Mouse (Mus musculus): ENCODE measurements at regions not wholly inside any gene's neighbourhood (a gene's known extent, or its start where the extent isn't known, plus 50 kb on each side); places are given as distances from the start of the nearest gene placed in this dataset.

GRCm38 (mm10) chr13:6255728-6256496, 292.0 kb upstream of the Pitrm1 start:
- no peak for DNase-seq (ENCODE audit: low spot score)

GRCm38 (mm10) chr13:6258456-6258855, 289.5 kb upstream of the Pitrm1 start:
- no peak for DNase-seq (ENCODE audit: low spot score)

- no peak for DNase-seq (ENCODE audit: low spot score)
Measured at GRCm38 (mm10) chr13:6260321-6260865, 287.6 kb upstream of the Pitrm1 start.

- DNase-seq (ENCODE audit: low spot score) = no peak
Measured at GRCm38 (mm10) chr13:6261458-6261857, 286.5 kb upstream of the Pitrm1 start.

- no peak for DNase-seq (ENCODE audit: low spot score)
Measured at GRCm38 (mm10) chr13:6270546-6270945, 277.4 kb upstream of the Pitrm1 start.

GRCm38 (mm10) chr13:6272932-6273331, 275.0 kb upstream of the Pitrm1 start:
- DNase-seq (ENCODE audit: low spot score) = no peak

- no peak for DNase-seq (ENCODE audit: low spot score)
Measured at GRCm38 (mm10) chr13:6280073-6280472, 267.9 kb upstream of the Pitrm1 start.

GRCm38 (mm10) chr13:6288109-6288508, 259.8 kb upstream of the Pitrm1 start:
- DNase-seq (ENCODE audit: low spot score) = no peak

- DNase-seq (ENCODE audit: low spot score) = no peak
Measured at GRCm38 (mm10) chr13:6292098-6292497, 255.9 kb upstream of the Pitrm1 start.

GRCm38 (mm10) chr13:6305718-6306117, 242.2 kb upstream of the Pitrm1 start:
- no peak for DNase-seq (ENCODE audit: low spot score)

GRCm38 (mm10) chr13:6306616-6306988, 241.3 kb upstream of the Pitrm1 start:
- no peak for DNase-seq (ENCODE audit: low spot score)

- DNase-seq (ENCODE audit: low spot score) = no peak
Measured at GRCm38 (mm10) chr13:6306989-6307917, 240.7 kb upstream of the Pitrm1 start.

GRCm38 (mm10) chr13:6316201-6316600, 231.7 kb upstream of the Pitrm1 start:
- DNase-seq (ENCODE audit: low spot score) = no peak

GRCm38 (mm10) chr13:6323948-6324347, 224.0 kb upstream of the Pitrm1 start:
- no peak for DNase-seq (ENCODE audit: low spot score)

GRCm38 (mm10) chr13:6330320-6330950, 217.5 kb upstream of the Pitrm1 start:
- DNase-seq (ENCODE audit: low spot score) = no peak

- no peak for DNase-seq (ENCODE audit: low spot score)
Measured at GRCm38 (mm10) chr13:6340157-6340556, 207.8 kb upstream of the Pitrm1 start.

- no peak for DNase-seq (ENCODE audit: low spot score)
Measured at GRCm38 (mm10) chr13:6341102-6341737, 206.7 kb upstream of the Pitrm1 start.

GRCm38 (mm10) chr13:6365169-6365568, 182.8 kb upstream of the Pitrm1 start:
- no peak for DNase-seq (ENCODE audit: low spot score)

- no peak for DNase-seq (ENCODE audit: low spot score)
Measured at GRCm38 (mm10) chr13:6367661-6368060, 180.3 kb upstream of the Pitrm1 start.

GRCm38 (mm10) chr13:6374570-6375173, 173.3 kb upstream of the Pitrm1 start:
- DNase-seq (ENCODE audit: low spot score) = no peak

- no peak for DNase-seq (ENCODE audit: low spot score)
Measured at GRCm38 (mm10) chr13:6377919-6378318, 170.0 kb upstream of the Pitrm1 start.

Measured in testis, postnatal 14 days (tissue).